Comparison of ENCODE assay signal across 9 mouse cellular contexts in genomic region chr19:37907451-37908320, GRCm38 (mm10).
DNase-seq lines count a peak whose midpoint lies in the region; ATAC-seq and TF ChIP-seq lines count a peak whose summit lies in the region.
"Had no signal": no experiment of that assay in that cellular context is flagged by ENCODE, and none has a peak within 500 bp of the region (broad histone marks: within the 10 kb centered on the region; RNA-seq: fewer than 3 reads in every experiment).

No protein-coding gene starts in this region.

- DNase-seq in heart, postnatal 14 days = no peak
- no peak for DNase-seq in CH12.LX (ENCODE audit: extremely low read depth)
- peak; percentile 44 to 47 for DNase-seq in left cerebral cortex, adult 9 months (ENCODE audit: low spot score in 2 of 2)
- DNase-seq in thymus, postnatal 25 days = no peak
- DNase-seq in retina, postnatal 1 day = no peak

- no peak for TF ChIP-seq RAD21 in CH12.LX (IDR thresholded peaks at IDR 0.05; ENCODE audit: low read depth, low read length)

- 22% methylated on average over 17 of the region's 17 CpGs for WGBS in heart, embryonic 13.5 days
- 13% methylated on average over 17 of the region's 17 CpGs for WGBS in embryonic facial prominence, embryonic 13.5 days

- no peaks in the 10 kb centered on the region for H3K79me2 ChIP-seq in CH12.LX (replicated peaks; ENCODE audit: control insufficient read depth, extremely low read depth, insufficient read depth, poor library complexity, severe bottlenecking)

- H3K4me1 ChIP-seq in heart, embryonic 13.5 days = peaks cover 17% of the 10 kb centered on the region
- no peaks in the 10 kb centered on the region for H3K4me1 ChIP-seq in CH12.LX (ENCODE audit: control insufficient read depth in 1 of 2, insufficient read depth in 2 of 2)
- H3K4me1 ChIP-seq in embryonic facial prominence, embryonic 13.5 days = peaks cover 18% of the 10 kb centered on the region
- H3K4me1 ChIP-seq: liver, embryonic 15.5 days had no signal

- dilution Hi-C loops in CH12.LX (cut with MboI; ENCODE audit: extremely low pct_ligation_motif_present, extremely low pct_unique_long_range_greater_than_20kb, low sequenced_read_pairs) = no loop called here

- in situ Hi-C loops in CH12.LX (cut with MboI; ENCODE audit: low pct_ligation_motif_present, low pct_unique_long_range_greater_than_20kb, low sequenced_read_pairs) = no loop called here

- H3K4me3 ChIP-seq in heart, embryonic 13.5 days = no peak overlapping the region
- no peak overlapping the region for H3K4me3 ChIP-seq in CH12.LX (replicated peaks in 1 of 3; ENCODE audit: low read depth in 2 of 3, low read length in 2 of 3, poor library complexity in 1 of 3)
- no peak overlapping the region for H3K4me3 ChIP-seq in embryonic facial prominence, embryonic 13.5 days
- H3K4me3 ChIP-seq: liver, embryonic 15.5 days had no signal

- ATAC-seq in heart, embryonic 13.5 days (ENCODE audit: extremely low read depth, insufficient number of reproducible peaks, low FRiP score, low TSS enrichment) = no peak
- ATAC-seq in embryonic facial prominence, embryonic 13.5 days (ENCODE audit: insufficient number of reproducible peaks, insufficient read depth, low FRiP score, low TSS enrichment, low read depth) = peak; percentile 32; the same call in 1 of the 2 replicates
- ATAC-seq in inflammation-experienced regulatory T-cells, adult 6 months = no peak

- H3K36me3 ChIP-seq in heart, embryonic 13.5 days = no peaks in the 10 kb centered on the region; the same call in 1 of the 2 replicates
- no peaks in the 10 kb centered on the region for H3K36me3 ChIP-seq in CH12.LX (replicated peaks in 1 of 2; ENCODE audit: control insufficient read depth in 1 of 2, insufficient read depth in 1 of 2, low read length in 1 of 2)
- no peaks in the 10 kb centered on the region for H3K36me3 ChIP-seq in embryonic facial prominence, embryonic 13.5 days
- H3K36me3 ChIP-seq: liver, embryonic 15.5 days had no signal

- H3K27me3 ChIP-seq in heart, embryonic 13.5 days (replicated peaks) = no peaks in the 10 kb centered on the region
- H3K27me3 ChIP-seq in CH12.LX (replicated peaks) = no peaks in the 10 kb centered on the region
- no peaks in the 10 kb centered on the region for H3K27me3 ChIP-seq in embryonic facial prominence, embryonic 13.5 days
- H3K27me3 ChIP-seq: liver, embryonic 15.5 days had no signal

- no peak for TF ChIP-seq EP300 in CH12.LX (IDR thresholded peaks at IDR 0.05; ENCODE audit: low read length)

- no peak for TF ChIP-seq CTCF in CH12.LX (conservative IDR thresholded peaks at IDR 0.05 in 1 of 2, IDR thresholded peaks at IDR 0.05 in 1 of 2; ENCODE audit: low read depth in 2 of 2, low read length in 2 of 2)

- no peaks in the 10 kb centered on the region for H3K9me3 ChIP-seq in heart, embryonic 13.5 days
- no peaks in the 10 kb centered on the region for H3K9me3 ChIP-seq in CH12.LX (replicated peaks; ENCODE audit: low read length)
- no peaks in the 10 kb centered on the region for H3K9me3 ChIP-seq in embryonic facial prominence, embryonic 13.5 days
- H3K9me3 ChIP-seq: liver, embryonic 15.5 days had no signal

- peak overlapping the region; percentile 41 for H3K4me2 ChIP-seq in heart, embryonic 13.5 days
- H3K4me2 ChIP-seq in CH12.LX (ENCODE audit: insufficient read depth, low read depth, poor library complexity, severe bottlenecking) = peak overlapping the region; percentile 19; the same call in 1 of the 2 replicates
- H3K4me2 ChIP-seq in embryonic facial prominence, embryonic 13.5 days = peak overlapping the region; percentile 43
- H3K4me2 ChIP-seq: liver, embryonic 15.5 days had no signal

- peak overlapping the region; percentile 9; the same call in 1 of the 2 replicates for H3K27ac ChIP-seq in heart, embryonic 13.5 days (replicated peaks)
- no peak overlapping the region for H3K27ac ChIP-seq in CH12.LX (ENCODE audit: insufficient read depth, low read depth)
- H3K27ac ChIP-seq in embryonic facial prominence, embryonic 13.5 days = no peak overlapping the region
- H3K27ac ChIP-seq: liver, embryonic 15.5 days had no signal

- TF ChIP-seq POLR2A in CH12.LX (IDR thresholded peaks at IDR 0.05; ENCODE audit: low read depth, low read length) = no peak

- no peak overlapping the region for H3K9ac ChIP-seq in heart, embryonic 13.5 days
- H3K9ac ChIP-seq in CH12.LX (ENCODE audit: insufficient read depth, low read depth) = no peak overlapping the region
- H3K9ac ChIP-seq in embryonic facial prominence, embryonic 13.5 days = no peak overlapping the region
- H3K9ac ChIP-seq: liver, embryonic 15.5 days had no signal

- intact Hi-C loops in heart, postnatal 14 days (cut with DNase I) = no loop called here

TF ChIP-seq in CH12.LX, 34 proteins besides CTCF, POLR2A, EP300 and RAD21:
- no peak for TF ChIP-seq BHLHE40 (IDR thresholded peaks at IDR 0.05; ENCODE audit: low read depth, low read length)
- TF ChIP-seq POLR2AphosphoS2 (IDR thresholded peaks at IDR 0.05; ENCODE audit: low read depth, low read length) = no peak
- no peak for TF ChIP-seq UBTF (IDR thresholded peaks at IDR 0.05; ENCODE audit: low read depth, low read length)
- TF ChIP-seq MAFK (IDR thresholded peaks at IDR 0.05; ENCODE audit: insufficient replicate concordance, low read length) = no peak
- TF ChIP-seq MYC (IDR thresholded peaks at IDR 0.05; ENCODE audit: low read depth, low read length) = no peak
- TF ChIP-seq USF2 (conservative IDR thresholded peaks at IDR 0.05; ENCODE audit: low read depth, low read length) = no peak
- TF ChIP-seq TBP (conservative IDR thresholded peaks at IDR 0.05; ENCODE audit: low read depth, low read length) = no peak
- no peak for TF ChIP-seq SMC3 (IDR thresholded peaks at IDR 0.05; ENCODE audit: low read depth, low read length)
- no peak for TF ChIP-seq CHD2 (IDR thresholded peaks at IDR 0.05; ENCODE audit: low read length)
- TF ChIP-seq SIN3A (IDR thresholded peaks at IDR 0.05; ENCODE audit: low read length) = no peak
- TF ChIP-seq KAT2A (IDR thresholded peaks at IDR 0.05; ENCODE audit: insufficient replicate concordance, low read length) = no peak
- TF ChIP-seq RCOR1 (conservative IDR thresholded peaks at IDR 0.05; ENCODE audit: low read depth, low read length) = no peak
TF ChIP-seq in CH12.LX: peak in this region for 0.

Comparison
In these comparisons a context has a peak if more than half of its experiments do, and no peak if none do; other contexts are left out.
1. DNase-seq: peak in left cerebral cortex, adult 9 months (2 of 2); none in heart, postnatal 14 days (0 of 2), CH12.LX (single experiment), thymus, postnatal 25 days (single experiment) and retina, postnatal 1 day (single experiment).
2. Peak in every context shown above with its lines, with median percentiles within 50 percentile points of each other: H3K4me2 ChIP-seq.